Mouse (Mus musculus) left cerebral cortex, adult 9 months (tissue): Measurements from ENCODE around the gene Lrsam1.

ENCODE experiments used
- DNase-seq, 2 experiments: peaks; one replicate each; pipeline ENCODE4 v3.0.0; 2022; ENCODE audit warnings: low spot score in 2 of 2

Lrsam1 gene

DNA sequence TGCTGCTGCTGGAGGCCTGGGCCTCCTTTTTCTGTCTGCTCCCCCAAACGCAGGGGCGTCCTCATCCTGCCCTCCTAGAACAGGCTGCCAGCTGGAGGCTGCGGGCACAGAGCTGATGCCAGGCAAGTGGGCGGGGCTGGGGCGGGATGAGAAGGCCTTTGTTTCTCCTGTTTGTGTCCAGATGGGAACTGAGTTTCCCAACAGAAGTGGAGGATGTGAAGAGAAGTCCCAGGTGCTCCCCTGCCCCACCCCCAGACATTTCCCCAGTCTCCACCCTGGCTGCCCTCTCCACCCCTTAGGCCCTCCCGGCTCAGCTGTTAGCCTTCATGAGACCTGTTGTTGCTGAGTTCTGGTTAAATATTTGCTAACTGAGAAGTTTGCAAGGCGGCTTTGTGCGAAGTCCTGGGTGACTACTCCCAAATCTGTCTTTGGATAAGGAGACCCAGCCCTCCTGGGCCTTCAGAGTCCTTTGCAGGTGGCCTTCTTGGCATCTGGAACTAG lies 65.8 kb downstream of the Lrsam1 start:
- DNase-seq = no peak

DNA sequence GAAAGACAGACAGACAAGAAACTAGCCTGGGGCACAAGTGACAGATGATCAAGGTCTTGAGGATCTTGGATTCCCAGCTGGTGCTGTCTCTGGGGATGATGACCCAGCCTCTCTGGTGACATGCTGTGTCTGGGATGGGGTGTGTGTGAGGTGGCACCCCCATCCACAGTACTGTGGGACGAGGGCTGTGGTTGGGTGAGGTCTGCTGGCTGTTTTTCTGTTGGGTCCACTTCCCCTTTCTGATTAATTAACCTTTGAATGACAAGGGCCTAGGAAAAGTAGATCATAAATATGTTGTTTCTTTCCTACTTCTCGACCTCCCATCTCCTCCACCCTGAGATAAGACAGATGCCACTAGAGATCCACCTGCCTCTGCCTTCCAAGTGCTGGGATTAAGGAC lies 67.3 kb downstream of the Lrsam1 start:
- no peak for DNase-seq

DNA sequence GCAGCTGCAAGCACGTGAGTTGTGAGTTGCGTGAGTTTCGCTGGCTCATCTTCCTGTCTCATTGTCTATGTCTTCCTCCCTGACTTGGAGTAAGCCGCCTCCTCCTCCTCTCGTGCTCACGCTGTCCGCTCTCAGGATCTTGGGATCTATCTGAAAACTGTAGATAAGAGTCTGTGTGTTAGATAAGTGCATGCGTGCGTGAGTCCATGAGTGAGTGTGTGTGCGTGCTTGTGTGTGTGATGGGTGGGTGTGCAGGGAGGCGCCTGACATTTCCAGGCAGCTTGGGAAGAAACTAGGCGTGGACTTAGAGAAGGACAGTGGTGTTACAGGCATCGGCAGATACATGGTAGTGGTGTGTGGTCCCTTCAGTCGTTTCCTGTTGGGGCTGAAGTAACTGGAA lies 68.9 kb downstream of the Lrsam1 start:
- no peak for DNase-seq

DNA sequence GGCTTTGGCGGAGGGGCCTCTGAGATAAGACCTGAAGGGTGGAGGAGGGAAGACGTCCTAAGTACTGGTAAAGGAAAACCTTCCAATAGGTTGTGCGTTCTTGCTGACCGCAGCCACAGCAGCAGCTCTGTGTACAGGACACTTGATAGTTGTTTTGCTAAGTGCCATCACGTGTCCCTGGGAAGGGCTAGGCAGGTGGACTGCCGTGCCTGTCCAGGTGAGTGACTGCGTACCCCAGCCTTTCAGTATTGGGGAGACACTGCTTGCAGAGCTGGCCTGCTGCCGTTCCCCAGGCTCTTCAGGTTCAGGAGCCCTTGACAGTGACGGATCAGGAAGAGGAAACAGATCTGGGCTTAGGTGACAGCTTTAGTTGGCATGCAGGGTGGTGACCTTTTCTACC lies 70.1 kb downstream of the Lrsam1 start:
- no peak for DNase-seq

DNA sequence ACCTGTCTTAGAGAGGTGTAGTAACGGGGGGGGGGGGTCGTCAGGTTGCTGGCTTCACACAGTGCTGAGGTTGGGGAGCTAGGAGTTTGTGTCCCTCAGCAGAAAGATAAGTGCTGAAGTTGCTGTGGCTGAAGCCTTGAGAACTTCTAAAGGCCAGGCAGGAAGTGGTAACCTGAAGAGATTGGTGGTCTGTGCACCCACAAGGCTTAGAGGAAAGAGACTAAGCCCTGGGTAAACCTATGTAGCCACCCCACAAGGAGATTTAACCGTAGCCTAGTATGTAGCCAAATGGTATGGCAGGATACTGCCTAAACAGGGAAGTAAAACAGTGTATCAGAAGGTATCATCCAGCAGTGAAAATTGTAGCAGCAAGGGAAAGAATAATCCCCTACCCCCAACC lies 71.1 kb downstream of the Lrsam1 start:
- no peak for DNase-seq

DNA sequence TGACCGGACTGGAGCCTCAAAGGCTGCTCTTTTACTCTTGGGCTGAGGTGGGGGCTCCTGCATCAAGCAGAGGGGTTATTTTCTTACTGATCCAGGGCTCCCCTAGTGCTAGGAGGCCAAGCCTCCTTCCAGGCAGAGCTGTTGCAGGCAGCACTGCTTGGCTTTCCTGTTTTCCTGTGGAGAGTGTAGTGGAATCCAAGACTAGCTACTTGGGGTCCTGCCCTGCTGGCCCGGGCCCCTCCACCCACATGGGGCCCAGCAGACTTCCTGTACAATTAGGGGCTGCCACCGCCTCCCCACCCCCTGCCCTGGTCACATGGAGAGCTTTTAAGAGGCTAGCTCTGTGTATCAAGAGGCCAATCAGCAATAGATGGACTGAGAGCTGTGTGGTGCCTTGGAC lies 72.9 kb downstream of the Lrsam1 start:
- no peak for DNase-seq

DNA sequence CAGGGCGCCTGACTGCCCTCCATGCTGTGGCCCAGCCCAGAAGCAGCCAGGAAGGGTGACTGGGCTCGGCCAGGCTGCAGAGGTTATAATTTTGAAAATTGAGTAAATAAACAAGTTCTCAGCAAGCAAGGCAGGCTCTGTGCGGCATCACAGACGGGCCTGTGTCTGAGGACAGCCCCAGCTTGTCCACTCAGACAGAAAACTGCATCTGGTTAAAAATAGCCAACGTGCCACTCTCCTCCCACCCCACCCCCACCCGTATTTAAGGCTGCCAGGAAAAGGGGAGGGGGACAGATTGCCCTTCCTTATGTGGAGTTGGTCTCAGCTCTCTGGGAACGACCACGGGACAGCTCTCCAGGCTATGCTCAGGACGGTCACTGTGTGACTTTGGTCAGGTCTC lies 73.4 kb downstream of the Lrsam1 start:
- no peak for DNase-seq

DNA sequence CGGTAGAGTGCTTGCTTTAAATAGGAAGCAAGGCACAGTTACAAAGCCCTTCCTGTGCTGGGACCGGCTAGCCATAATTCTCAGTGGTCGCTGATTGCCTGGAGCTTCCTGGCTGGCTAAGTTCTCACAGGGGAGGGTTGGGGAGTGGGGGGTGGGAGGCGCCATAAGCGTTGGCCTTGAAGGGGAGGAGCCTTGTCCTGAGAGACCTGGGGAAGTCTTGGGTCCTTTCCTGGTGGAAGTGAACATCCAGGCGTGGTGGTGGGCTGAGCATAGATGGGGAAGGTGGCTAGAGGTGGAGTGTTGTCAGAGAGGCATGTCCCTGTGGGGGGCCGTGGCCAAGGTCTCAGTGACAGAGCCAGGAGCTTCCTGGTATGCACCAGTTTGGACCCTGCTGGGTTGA lies 76.7 kb downstream of the Lrsam1 start:
- no peak for DNase-seq

DNA sequence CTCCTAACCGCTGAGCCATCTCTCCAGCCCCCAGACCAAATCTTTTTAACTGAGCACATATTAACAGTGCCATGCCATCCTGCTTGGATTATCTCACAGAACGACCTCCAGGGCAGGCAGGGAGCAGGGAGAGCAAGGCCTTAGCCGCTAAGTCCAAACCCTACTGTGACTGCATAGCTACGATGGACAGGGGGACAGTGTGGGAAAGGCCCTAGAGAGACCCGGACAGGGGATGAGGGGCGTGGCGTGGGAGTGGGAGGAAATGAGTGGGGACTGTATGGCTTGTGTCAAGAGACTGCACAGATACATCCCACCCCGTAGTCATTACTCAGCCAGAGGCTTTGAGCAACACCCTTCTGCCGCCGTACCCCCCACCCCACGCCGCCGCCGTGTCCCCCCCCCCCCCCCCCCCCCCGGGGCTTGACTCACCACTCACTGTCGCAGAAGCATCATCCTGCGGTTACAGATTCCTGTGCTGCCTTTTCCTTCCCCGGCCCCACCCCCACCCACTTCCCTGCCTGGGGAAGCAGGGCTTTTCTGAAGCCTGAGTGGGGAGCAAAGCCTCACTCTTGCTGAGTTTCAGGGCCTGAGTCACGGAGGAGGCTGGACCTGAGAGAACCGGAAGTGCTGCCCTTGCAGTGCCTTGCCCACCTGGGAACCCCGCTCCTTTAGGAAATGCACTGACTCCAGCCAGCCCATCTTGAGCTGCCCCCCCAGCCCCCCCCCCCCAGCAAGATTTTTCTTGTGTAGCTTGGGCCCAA lies 79.0 kb downstream of the Lrsam1 start:
- no peak for DNase-seq

DNA sequence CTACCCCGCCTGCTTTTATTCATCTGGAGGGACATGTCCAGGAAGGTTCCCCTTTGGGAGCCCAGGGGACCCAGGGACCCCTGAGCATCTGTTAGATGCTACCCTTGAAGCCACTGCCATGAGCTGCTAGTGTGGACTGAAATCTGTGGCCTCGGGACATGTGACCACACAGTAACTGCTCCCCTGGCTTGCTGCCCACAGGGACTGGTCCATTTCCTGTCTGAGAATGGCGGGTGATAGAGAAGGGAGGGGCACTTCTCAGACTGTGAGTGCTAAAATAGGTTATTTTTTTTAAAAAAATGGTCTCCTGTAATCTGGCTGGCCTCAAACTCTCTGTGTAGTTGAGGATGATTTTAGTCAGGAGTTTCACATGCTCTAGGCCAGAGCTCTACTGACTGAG lies 79.7 kb downstream of the Lrsam1 start:
- DNase-seq = peak in 1 of 2 experiments; percentile 64

DNA sequence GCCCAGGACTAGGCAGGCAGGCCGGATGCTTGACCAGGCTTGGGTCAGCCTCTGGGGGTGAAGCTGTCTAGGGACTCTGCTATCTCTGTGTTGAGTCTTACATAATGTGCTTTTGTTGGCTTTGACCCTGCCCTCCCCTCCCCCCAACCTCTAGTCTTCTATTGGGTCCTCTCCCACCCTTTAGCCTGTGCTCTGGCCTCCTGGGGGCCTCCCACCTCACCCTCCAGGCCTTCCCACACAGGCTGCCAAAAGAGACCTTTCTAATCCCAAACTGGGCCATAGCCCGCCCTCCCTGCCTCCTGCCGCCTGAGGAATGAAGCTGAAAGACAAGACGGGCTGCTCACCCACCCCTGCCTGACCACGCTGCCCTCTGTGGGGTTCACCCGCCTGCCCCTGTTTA lies 80.4 kb downstream of the Lrsam1 start:
- DNase-seq = no peak

DNA sequence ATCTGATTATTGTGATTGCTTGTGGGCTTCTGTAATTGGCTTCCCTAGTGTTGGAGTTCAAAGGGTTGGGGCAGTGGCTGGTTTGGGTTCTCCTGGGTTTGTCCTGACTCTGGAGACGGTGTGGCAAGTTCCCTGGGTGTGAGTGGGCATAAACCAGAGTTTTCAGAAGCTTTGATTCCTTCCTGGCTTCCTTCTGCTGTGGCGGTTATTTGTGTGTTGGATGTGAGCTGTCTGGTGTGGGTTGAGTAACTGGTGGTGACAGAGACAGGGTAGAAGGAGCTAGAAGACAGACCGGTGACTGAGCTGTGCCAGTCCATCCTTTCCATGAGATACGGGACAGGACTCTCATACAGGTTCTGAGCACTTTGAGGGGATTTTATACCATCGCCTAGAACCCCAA lies 81.8 kb downstream of the Lrsam1 start:
- no peak for DNase-seq

DNA sequence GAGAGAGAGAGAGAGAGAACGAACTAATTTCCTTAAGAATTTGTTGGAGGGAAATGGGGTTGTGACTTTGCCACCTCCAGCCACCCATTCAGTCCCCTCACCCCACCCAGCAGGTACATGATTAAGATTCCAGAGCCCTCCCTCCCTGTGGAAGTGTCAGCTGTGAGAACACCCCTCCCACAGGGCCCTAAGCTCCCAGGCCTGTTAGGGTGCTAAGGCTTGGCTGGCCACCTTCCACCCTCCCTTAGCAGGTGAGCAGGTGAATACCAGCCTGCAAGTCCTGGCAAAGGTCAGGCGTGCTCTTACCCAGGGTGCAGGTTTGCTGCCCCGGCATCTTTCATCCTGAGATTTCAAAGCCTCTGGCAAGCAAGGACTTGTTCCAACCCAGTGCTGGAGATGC lies 83.0 kb downstream of the Lrsam1 start:
- DNase-seq = no peak

DNA sequence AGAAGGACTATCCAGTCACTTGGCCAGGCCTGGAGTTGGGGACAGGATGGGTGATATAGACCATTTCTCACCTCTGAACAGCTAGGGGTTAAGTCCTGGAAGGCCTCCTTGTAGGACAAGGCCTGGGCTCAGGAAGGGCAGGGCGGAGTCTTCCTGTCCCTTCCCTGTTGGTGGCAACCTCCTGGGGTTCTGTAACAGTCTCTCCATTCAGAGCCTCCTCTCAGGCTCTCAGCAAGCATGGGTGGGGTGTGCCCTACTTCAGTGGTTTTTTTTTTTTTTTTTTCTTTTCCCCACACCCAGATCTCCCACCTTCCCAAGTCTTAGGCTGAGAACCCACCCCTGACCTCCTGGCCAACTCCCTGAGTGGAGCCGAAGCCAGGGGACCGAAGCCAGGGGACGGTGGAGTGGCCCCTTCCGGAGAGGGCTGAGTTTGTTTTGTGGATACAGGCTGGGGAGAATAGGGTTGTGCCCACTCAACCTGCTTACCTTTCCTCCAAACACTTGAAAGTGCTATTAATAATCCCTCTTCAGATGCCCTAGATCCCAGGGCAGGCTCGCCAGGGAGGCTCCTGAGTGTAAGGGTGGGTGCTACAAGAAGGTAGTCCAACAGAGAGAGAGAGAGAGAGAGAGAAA lies 83.5 kb downstream of the Lrsam1 start:
- DNase-seq = no peak

DNA sequence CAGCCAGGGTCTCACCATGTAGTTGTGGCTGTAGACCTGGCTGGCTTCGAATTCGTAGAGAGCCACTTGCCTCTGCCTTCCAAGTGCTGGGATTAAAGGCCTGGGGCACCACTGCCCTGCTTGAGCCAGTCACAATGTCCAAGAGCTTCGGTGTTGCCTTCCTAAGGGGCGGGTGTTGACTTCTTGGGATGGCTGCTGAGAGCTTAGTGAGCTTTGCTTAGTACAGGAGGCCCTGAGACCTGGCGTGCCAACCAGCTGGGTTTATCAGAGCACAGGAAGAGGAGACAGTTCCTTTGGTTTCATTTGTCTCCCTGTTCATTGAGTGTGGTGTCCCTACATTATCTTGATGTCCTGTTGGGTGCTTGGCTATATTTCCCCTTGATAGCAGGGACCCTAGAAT lies 84.1 kb downstream of the Lrsam1 start:
- DNase-seq = no peak

DNA sequence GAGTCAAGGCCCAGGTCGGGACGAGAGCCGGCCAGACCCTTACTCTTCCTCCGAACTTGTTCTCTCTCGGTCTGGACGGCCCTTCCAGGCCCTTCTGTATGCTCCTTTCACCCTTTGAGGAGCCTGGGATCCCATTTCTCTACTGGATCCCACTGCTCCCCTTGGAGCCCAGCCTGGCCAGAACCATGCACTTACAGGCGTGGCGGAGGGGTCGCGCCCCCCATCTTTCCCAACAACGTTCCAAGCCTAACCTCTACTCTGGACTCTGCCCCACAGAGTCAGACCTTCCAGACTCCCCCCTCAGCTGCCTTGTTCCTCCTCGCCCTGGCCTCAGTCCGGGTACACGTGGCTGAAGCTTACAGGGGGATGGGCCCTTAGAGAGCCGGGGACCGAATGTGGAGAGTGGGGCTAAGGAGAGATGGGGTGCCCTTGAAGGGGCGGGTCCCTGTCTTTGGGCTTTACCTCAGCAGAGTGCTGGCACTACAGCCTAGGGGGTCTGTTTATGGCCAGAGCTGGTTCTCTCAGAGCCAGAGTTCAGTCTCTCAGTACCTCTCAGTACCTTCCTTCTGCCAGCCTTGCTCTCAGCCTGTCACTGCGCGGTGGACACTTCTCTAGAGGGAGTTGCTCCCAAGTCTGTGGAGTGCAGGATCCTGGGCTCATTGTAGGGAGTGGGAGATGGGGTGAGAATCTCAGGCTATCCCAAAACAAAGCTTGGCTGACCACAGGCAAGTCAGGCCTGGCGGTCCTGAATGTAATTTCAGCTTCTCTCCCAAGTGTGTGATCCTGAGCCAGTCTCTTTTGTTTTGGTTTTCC lies 84.7 kb downstream of the Lrsam1 start:
- no peak for DNase-seq

DNA sequence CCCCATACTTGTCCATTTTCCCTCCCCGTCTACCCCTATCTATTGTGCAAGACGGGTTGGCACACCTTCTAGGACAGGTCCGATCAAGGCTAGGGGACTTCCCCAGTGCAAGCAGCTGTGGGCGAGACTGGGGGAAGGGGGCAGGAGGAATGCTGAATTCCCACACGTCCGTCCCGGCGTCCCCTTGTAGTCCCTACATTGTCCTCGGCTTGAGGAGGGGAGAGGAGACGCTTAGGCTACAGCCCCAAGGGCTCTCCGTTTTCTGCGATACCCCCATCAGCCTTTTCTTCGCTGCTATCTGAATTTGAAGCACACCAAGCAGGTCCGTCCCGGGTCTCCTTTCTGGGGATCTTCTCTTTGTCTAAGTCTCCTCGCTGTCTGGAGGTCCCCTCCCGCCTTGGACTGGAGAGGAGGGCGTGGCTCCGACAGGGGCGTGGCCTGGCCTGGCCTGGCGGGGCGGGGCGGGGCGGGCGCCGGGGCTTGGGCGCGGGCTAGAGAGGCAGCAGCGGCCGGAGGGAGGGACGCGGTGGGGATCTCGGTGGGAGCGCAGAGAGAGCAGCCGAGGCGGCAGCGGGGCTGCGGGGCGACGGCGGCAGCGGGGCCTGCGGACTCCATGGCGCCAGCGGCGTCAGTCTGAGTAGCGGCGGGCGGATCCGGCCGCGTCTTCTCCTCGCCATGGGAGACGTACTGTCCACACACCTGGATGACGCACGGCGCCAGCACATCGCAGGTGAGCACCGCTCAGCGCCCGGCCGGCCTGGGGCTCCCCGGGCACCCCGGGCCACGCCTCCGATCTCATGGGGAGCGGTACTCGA lies 85.5 kb downstream of the Lrsam1 start, which contains the start of gene Fam129b:
TSS of gene Fam129b (plus strand) at position 440 of the 815 bp plus-strand sequence.
- DNase-seq = peak in 1 of 2 experiments; percentile 70
